Mouse (Mus musculus) midbrain, embryonic 10.5 days (tissue): ENCODE results near the gene Pfn1. TPM values are rescaled to one million over a fixed set of nuclear protein-coding genes. Genes with fewer than 3 reads are reported as not detected.

Experiments
- DNase-seq: peaks from one replicate; pipeline ENCODE4 v3.0.0-alpha.2; 2017; ENCODE audit warnings: low spot score
- H3K27ac ChIP-seq: fragments of 300-500 bp; sonication (generic); replicated peaks from 2 replicates; pipeline ENCODE4 v1.5.1; 2016; ENCODE audit warnings: mild to moderate bottlenecking
- H3K27me3 ChIP-seq: fragments of 300-500 bp; sonication (generic); 2 replicates; pipeline ENCODE4 v1.6.1; 2016; ENCODE audit warnings: low read depth, mild to moderate bottlenecking; ENCODE audit not compliant: poor library complexity, severe bottlenecking
- H3K36me3 ChIP-seq: fragments of 300-500 bp; sonication (generic); 2 replicates; pipeline ENCODE4 v1.6.1; 2016; ENCODE audit warnings: mild to moderate bottlenecking, moderate library complexity
- H3K4me1 ChIP-seq: fragments of 300-500 bp; sonication (generic); 2 replicates; pipeline ENCODE4 v1.6.1; 2016
- H3K4me3 ChIP-seq: fragments of 300-500 bp; sonication (generic); 2 replicates; pipeline ENCODE4 v1.5.1; 2016; ENCODE audit warnings: mild to moderate bottlenecking, moderate library complexity
- H3K9me3 ChIP-seq: fragments of 300-500 bp; sonication (generic); replicated peaks from 2 replicates; pipeline ENCODE4 v1.6.1; 2016; ENCODE audit warnings: mild to moderate bottlenecking
- WGBS: fragments of 180-500 bp; shearing (Covaris S2); methylation state at CpG from one replicate; pipeline ENCODE4 v1.1.7; 2016; 5-methylcytosine and 5-hydroxymethylcytosine counted together
- polyA plus RNA-seq: library from polyadenylated mRNA; unstranded; fragments of >200 nt; fragmentation: Nextera tagmentation; extraction: Ambion mirVana; gene quantifications from 2 replicates; pipeline ENCODE4 v1.2.1, GENCODE M21; 2016

Pfn1 gene
- polyA plus RNA-seq, 1 experiment from 2014 or later, result 1,733 TPM

GRCm38 (mm10) chr11:70615074-70615473, 39.4 kb downstream of the Pfn1 start:
- Histone ChIP-seq H3K27ac (peak overlapping the region; percentile 46), H3K9me3 (no peaks in the 10 kb centered on the region), H3K4me1 (peaks cover 19% of the 10 kb centered on the region), H3K36me3 (peaks cover 35% of the 10 kb centered on the region), H3K4me3 (peak overlapping the region; percentile 57), H3K27me3 (peaks cover 27% of the 10 kb centered on the region)
- WGBS, result 0% methylated on average over 17 of the region's 17 CpGs
- peak; percentile 61 for DNase-seq

DNA sequence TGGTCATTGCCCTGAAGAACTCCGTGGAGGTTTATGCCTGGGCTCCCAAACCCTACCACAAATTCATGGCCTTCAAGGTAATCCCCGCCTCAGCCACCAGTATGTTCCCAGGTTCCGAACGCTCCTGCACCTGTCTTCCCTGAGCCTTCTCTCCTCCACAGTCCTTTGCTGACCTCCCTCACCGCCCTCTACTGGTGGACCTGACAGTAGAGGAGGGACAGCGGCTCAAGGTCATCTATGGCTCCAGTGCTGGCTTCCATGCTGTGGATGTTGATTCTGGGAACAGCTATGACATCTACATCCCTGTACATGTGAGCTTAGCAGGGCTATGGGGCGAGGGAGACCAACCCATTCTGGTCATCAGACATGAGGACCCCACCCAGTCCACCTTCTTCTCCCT, 41.9 kb downstream of the Pfn1 start:
- H3K27me3 ChIP-seq, result peaks cover 27% of the 10 kb centered on the region
- WGBS, result 78% methylated on average over 7 of the region's 7 CpGs
- no peak for DNase-seq
- H3K9me3 ChIP-seq, result no peaks in the 10 kb centered on the region
- peaks cover 19% of the 10 kb centered on the region for H3K4me1 ChIP-seq
- H3K27ac ChIP-seq, result no peak overlapping the region
- peaks cover 61% of the 10 kb centered on the region for H3K36me3 ChIP-seq
- no peak overlapping the region for H3K4me3 ChIP-seq

DNA sequence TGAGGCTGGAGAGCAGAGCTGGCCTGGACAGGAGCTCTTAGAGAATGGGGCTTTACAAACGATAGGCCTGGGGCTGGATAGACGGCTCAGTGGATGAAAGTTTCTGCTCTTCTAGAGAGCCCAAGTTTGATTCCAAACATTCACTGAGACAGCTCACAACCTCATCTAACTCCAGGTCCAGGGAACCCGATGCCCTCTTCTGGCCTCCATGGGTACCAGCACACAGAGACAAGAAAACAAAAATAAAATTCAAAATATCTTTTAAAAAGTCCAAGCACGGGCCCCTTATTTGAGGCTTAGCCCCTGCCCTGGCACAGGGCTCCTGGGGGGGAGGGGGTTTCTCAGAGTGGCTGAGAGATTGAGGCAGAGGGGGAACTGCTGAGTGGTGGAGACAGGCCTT, 43.7 kb downstream of the Pfn1 start:
- Histone ChIP-seq H3K27me3 (peaks cover 11% of the 10 kb centered on the region), H3K4me1 (peaks cover 14% of the 10 kb centered on the region), H3K4me3 (no peak overlapping the region), H3K9me3 (no peaks in the 10 kb centered on the region), H3K36me3 (peaks cover 78% of the 10 kb centered on the region), H3K27ac (no peak overlapping the region)
- 86% methylated on average over 4 of the region's 4 CpGs for WGBS
- no peak for DNase-seq

- WGBS, result 87% methylated on average over 26 of the region's 26 CpGs
- DNase-seq, result no peak
- Histone ChIP-seq H3K4me3 (no peak overlapping the region), H3K27me3 (no peaks in the 10 kb centered on the region), H3K9me3 (no peaks in the 10 kb centered on the region), H3K27ac (no peak overlapping the region), H3K4me1 (no peaks in the 10 kb centered on the region), H3K36me3 (peaks cover 99% of the 10 kb centered on the region)
Observed at GRCm38 (mm10) chr11:70608381-70609066, 45.9 kb downstream of the Pfn1 start.

DNA sequence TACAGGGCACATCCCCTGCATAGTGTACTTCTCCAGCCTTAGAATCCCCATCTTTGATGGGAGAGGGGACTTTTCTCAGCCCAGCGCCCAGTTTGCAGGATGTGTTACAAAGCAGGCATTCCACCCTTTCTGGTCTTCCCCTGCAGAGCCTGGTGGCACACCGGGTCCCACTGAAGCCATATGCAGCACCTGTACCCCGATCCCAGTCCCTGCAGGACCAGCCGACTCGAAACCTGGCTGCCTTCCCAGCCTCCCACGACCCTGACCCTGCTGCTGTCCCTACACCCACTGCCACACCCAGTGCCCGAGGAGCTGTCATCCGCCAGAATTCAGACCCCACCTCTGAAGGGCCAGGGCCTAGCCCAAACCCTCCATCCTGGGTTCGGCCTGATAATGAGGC, 46.8 kb downstream of the Pfn1 start:
- Histone ChIP-seq H3K9me3 (no peaks in the 10 kb centered on the region), H3K27me3 (no peaks in the 10 kb centered on the region), H3K27ac (no peak overlapping the region), H3K4me3 (no peak overlapping the region), H3K4me1 (no peaks in the 10 kb centered on the region), H3K36me3 (peaks cover 95% of the 10 kb centered on the region)
- DNase-seq, result no peak
- WGBS, result 91% methylated on average over 9 of the region's 9 CpGs

GRCm38 (mm10) chr11:70606717-70607116, 47.7 kb downstream of the Pfn1 start:
- 82% methylated on average over 12 of the region's 12 CpGs for WGBS
- H3K27me3 ChIP-seq, result no peaks in the 10 kb centered on the region
- peaks cover 92% of the 10 kb centered on the region for H3K36me3 ChIP-seq

DNA sequence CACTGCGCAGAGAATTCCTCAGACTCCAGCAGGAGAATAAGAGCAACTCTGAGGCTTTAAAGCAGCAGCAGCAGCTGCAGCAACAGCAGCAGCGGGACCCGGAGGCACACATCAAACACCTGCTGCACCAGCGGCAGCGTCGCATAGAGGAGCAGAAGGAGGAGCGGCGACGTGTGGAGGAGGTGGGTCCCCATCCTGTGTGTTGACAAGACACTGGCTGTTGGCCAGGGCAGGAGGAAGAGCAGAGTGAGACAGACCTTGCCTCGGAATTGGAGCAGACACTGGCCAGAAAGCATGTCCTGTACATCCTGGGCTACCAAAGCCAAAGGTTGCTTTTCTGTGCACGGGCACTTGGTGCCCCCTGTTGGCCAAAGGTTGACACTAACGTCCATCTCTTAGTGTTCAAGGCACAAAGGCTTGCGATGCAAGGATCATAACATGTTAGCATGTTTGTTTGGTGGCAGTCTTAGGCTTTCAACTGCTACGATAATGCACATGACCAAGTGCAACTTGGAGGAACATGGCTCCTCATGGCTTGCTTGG, 49.3 kb downstream of the Pfn1 start:
- Histone ChIP-seq H3K36me3 (peaks cover 82% of the 10 kb centered on the region), H3K27ac (0 out of 2 replicates have a peak overlapping the region, but pooled peaks have one; percentile 17), H3K9me3 (no peaks in the 10 kb centered on the region), H3K4me1 (no peaks in the 10 kb centered on the region), H3K27me3 (no peaks in the 10 kb centered on the region), H3K4me3 (no peak overlapping the region)
- WGBS, result 70% methylated on average over 14 of the region's 14 CpGs
- DNase-seq, result peak; percentile 70

More at GRCm38 (mm10) chr11:70606717-70607116, 47.7 kb downstream of the Pfn1 start:
- H3K27ac ChIP-seq, result no peak overlapping the region
- H3K9me3 ChIP-seq, result no peaks in the 10 kb centered on the region
- H3K4me1 ChIP-seq, result no peaks in the 10 kb centered on the region
- DNase-seq, result no peak
- no peak overlapping the region for H3K4me3 ChIP-seq

Other genes starting within 250 kb of the Pfn1 start
- 52.2 and 53.2 TPM in 2 replicates for gene Pelp1, start 244.6 kb downstream of the Pfn1 start, polyA plus RNA-seq
- 28.3 and 37.4 TPM in 2 replicates for gene Arrb2, start 222.0 kb downstream of the Pfn1 start, polyA plus RNA-seq
- gene Med11, start 202.7 kb downstream of the Pfn1 start, polyA plus RNA-seq, result 39.7 and 44.6 TPM in 2 replicates
- 0.14 and 0.40 TPM in 2 replicates for gene Zmynd15, start 195.2 kb downstream of the Pfn1 start, polyA plus RNA-seq
- gene Cxcl16, start 194.7 kb downstream of the Pfn1 start, polyA plus RNA-seq, result 0.46 and 0.63 TPM in 2 replicates
- 0.22 TPM in 1 of 2 replicates, not detected in the other for gene Tm4sf5, start 149.4 kb downstream of the Pfn1 start, polyA plus RNA-seq
- gene Vmo1, start 140.0 kb downstream of the Pfn1 start, polyA plus RNA-seq, result not detected in 2 replicates
- 0.15 and 0.25 TPM in 2 replicates for gene Gltpd2, start 135.4 kb downstream of the Pfn1 start, polyA plus RNA-seq
- gene Psmb6, start 129.3 kb downstream of the Pfn1 start, polyA plus RNA-seq, result 1,085 and 1,129 TPM in 2 replicates
- not detected in 2 replicates for gene Gm40193, start 121.7 kb downstream of the Pfn1 start, polyA plus RNA-seq
- gene Pld2, start 114.6 kb downstream of the Pfn1 start, polyA plus RNA-seq, result 3.5 and 4.1 TPM in 2 replicates
- 10.3 and 12.6 TPM in 2 replicates for gene Mink1, start 91.8 kb downstream of the Pfn1 start, polyA plus RNA-seq
- not detected in 2 replicates for gene 4930544D05Rik, start 38.8 kb downstream of the Pfn1 start, polyA plus RNA-seq
- gene Chrne, start 35.4 kb downstream of the Pfn1 start, polyA plus RNA-seq, result not detected in 2 replicates
- gene Gp1ba, start 15.5 kb downstream of the Pfn1 start, polyA plus RNA-seq, result 0.44 and 0.48 TPM in 2 replicates
- 85.6 and 96.3 TPM in 2 replicates for gene Rnf167, start 7.4 kb downstream of the Pfn1 start, polyA plus RNA-seq
- gene Slc25a11, start 7.2 kb downstream of the Pfn1 start, polyA plus RNA-seq, result 142 and 149 TPM in 2 replicates
- 22.6 and 32.8 TPM in 2 replicates for gene Eno3, start 2.6 kb upstream of the Pfn1 start, polyA plus RNA-seq
- gene Spag7, start 14.8 kb upstream of the Pfn1 start, polyA plus RNA-seq, result 186 TPM in 2 replicates
- gene Camta2, start 33.5 kb upstream of the Pfn1 start, polyA plus RNA-seq, result 9.8 and 12.4 TPM in 2 replicates
- 1.00 and 1.3 TPM in 2 replicates for gene Inca1, start 45.5 kb upstream of the Pfn1 start, polyA plus RNA-seq
- 1.8 and 2.0 TPM in 2 replicates for gene Kif1c, start 45.9 kb upstream of the Pfn1 start, polyA plus RNA-seq
- 6.9 and 10.2 TPM in 2 replicates for gene Zfp3, start 109.6 kb upstream of the Pfn1 start, polyA plus RNA-seq
- gene Scimp, start 157.9 kb upstream of the Pfn1 start, polyA plus RNA-seq, result not detected in 2 replicates
- gene Rabep1, start 190.1 kb upstream of the Pfn1 start, polyA plus RNA-seq, result 38.2 and 39.2 TPM in 2 replicates